Mouse (Mus musculus) embryonic facial prominence, embryonic 10.5 days (tissue): Measurements from ENCODE around the gene Cldn9. TPM values are rescaled to one million over a fixed set of nuclear protein-coding genes. Genes with fewer than 3 reads are reported as not detected.

Experiments
- DNase-seq: peaks from one replicate; pipeline ENCODE4 v3.0.0-alpha.2; 2017; ENCODE audit warnings: low spot score
- H3K27ac ChIP-seq: fragments of 300-500 bp; sonication (generic); replicated peaks from 2 replicates; pipeline ENCODE4 v1.5.1; 2016; ENCODE audit warnings: mild to moderate bottlenecking
- H3K27me3 ChIP-seq: fragments of 300-500 bp; sonication (generic); replicated peaks from 2 replicates; pipeline ENCODE4 v1.6.1; 2016; ENCODE audit warnings: low read depth, mild to moderate bottlenecking; ENCODE audit not compliant: poor library complexity, severe bottlenecking
- H3K36me3 ChIP-seq: fragments of 300-500 bp; sonication (generic); replicated peaks from 2 replicates; pipeline ENCODE4 v1.6.1; 2016; ENCODE audit warnings: mild to moderate bottlenecking, moderate library complexity
- H3K4me1 ChIP-seq: fragments of 300-500 bp; sonication (generic); 2 replicates; pipeline ENCODE4 v1.6.1; 2016
- H3K4me3 ChIP-seq: fragments of 300-500 bp; sonication (generic); 2 replicates; pipeline ENCODE4 v1.5.1; 2016; ENCODE audit warnings: mild to moderate bottlenecking, moderate library complexity
- H3K9me3 ChIP-seq: fragments of 300-500 bp; sonication (generic); 2 replicates; pipeline ENCODE4 v1.6.1; 2016; ENCODE audit warnings: mild to moderate bottlenecking
- WGBS: fragments of 180-500 bp; shearing (Covaris S2); methylation state at CpG from one replicate; pipeline ENCODE4 v1.1.7; 2016; 5-methylcytosine and 5-hydroxymethylcytosine counted together
- polyA plus RNA-seq: library from polyadenylated mRNA; unstranded; fragments of >200 nt; fragmentation: Nextera tagmentation; extraction: Ambion mirVana; gene quantifications from 2 replicates; pipeline ENCODE4 v1.2.1, GENCODE M21; 2016

The Cldn9 gene
- polyA plus RNA-seq: 10.5 and 13.5 TPM in 2 replicates

DNA sequence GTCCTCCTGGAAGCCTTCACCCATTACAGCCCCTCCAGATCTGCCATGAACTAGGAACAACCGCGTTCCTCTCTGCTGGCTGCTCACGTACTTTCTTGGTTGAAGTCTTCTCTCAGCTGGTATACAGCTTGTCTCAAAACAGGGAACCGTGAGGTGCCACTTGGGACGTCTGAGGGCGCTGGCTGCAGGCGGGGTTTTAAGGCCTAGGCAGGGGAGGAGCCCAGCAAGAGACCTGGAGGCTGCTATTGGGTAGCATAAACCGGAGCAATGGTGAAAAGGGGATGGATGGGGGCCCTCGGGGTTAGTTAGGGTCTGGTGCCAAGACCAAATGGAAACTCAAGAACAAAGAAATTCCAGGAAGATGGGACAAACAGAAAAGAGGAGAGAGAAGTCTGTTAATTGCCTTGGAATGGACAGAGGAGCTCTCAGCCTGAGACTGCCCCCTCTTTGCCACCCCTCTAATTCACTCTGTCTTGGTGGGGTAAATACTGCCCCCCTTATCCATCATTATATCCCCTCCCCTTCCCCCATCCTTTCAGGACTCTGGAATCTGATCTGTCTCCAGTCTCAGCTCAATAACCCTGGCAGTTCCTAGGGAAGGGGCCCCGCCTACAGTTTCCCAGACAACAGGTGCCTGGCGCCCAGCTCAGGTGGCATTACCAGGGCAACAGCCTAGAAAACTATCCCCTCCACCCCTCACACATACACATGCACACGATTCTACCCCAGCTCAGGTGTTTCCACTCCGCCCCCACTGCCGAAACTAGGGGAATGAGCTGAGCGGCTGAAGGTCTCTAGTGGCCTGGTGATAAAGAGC is at the start of gene Cldn9:
Gene Cldn9, minus strand, starts transcription at position 171 of the 817 bp plus-strand sequence.
- Histone ChIP-seq H3K36me3 (no peaks in the 10 kb centered on the region), H3K27ac (peak within 1 kb of the TSS; percentile 63), H3K4me3 (peak within 1 kb of the TSS; percentile 51), H3K4me1 (peaks cover 44% of the 10 kb centered on the region), H3K9me3 (no peaks in the 10 kb centered on the region), H3K27me3 (peaks cover 66% of the 10 kb centered on the region)
- DNase-seq: peak; percentile 55
- WGBS: 10% methylated on average over 15 of the region's 15 CpGs

DNA sequence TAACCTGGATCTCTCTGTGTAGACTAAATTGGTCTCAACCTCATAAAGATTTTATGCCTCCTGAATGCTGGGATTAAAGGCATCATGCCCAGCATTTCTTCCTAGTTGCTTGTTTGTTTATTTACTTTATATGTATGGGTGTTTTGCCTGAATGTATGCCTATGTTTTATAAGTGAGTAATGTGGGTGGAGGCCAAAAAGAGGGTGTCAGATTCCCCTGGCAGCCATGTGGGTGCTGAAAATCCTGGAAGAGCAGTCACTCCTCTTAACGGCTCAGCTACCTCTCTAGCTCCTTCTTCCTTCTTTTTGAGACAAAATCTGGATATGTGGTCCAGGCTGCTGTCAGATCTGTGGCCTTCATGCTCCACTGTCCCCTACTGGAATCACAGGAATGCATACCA is 46.6 kb upstream of the Cldn9 start:
- H3K4me1 ChIP-seq: peaks cover 21% of the 10 kb centered on the region
- no peak overlapping the region for H3K27ac ChIP-seq
- DNase-seq: no peak
- H3K36me3 ChIP-seq: peaks cover 30% of the 10 kb centered on the region
- WGBS: 63% methylated on average over 1 of the region's 1 CpGs
- no peaks in the 10 kb centered on the region for H3K9me3 ChIP-seq
- no peak overlapping the region for H3K4me3 ChIP-seq
- H3K27me3 ChIP-seq: no peaks in the 10 kb centered on the region

DNA sequence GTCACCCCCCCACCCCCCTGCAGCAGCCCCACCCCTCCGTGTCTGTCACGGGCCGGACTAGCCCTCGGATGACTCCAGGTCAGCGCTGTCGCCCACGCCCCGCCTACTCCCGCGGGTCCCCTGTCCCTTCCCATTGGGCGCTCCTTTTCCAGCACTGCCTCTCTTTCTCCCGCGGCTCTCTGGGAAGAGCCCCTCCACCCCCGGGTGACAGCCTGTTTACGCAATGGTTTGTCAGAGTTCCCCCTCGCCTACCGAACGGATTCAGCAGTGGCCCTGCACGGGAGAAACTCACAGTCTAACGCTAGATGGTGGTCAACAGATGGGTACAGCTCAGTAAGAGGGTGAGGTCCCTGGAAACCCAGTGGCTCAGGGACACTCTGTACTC is 42.9 kb upstream of the Cldn9 start:
- under 1% methylated on average over 20 of the region's 20 CpGs for WGBS
- peak overlapping the region; percentile 89 for H3K4me3 ChIP-seq
- peaks cover 4% of the 10 kb centered on the region; the same call in 1 of the 2 replicates for H3K27me3 ChIP-seq
- H3K9me3 ChIP-seq: no peaks in the 10 kb centered on the region
- peak overlapping the region; percentile 94 for H3K27ac ChIP-seq
- DNase-seq: peak; percentile 89
- H3K36me3 ChIP-seq: no peaks in the 10 kb centered on the region
- peaks cover 23% of the 10 kb centered on the region for H3K4me1 ChIP-seq

DNA sequence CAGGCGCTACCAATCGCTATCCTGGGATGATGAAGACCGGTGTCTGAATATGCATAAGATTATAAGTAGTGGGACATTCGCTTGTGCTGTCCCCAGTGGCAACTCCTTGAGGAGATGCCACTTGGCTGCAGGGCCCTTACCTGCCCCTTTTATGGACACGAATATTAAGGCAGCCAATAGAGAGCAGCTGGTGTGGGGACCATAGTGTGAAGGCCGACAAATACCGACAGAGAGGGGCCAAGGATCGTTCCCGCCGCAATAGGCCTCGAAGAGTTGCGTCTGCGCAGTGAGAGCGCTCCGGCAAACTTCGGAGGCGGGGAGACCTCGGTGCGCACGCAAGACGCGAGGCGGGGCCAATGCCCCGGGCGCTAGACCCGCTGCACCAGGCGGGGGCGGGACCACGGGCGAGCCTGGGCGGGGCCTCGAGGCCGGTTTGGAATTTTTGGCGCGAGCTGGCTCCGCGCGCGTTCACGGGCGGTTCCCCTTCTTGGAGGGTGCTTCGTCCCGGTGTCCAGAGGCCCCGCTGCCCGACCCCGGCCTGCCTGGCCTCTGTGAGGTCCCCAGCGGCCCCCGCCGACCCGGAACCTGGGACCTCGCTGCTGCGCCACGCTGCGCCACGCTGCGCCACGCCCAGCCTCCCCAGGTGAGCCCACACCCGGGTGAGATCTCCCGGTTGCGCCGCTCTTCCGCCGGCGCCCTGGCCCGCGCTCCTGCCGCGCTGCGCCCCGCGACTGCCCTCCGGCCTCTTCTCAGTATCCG is 42.4 kb upstream of the Cldn9 start, which contains the start of gene Pkmyt1:
Gene Pkmyt1, plus strand, starts transcription at position 338 of the 759 bp plus-strand sequence.
- H3K27me3 ChIP-seq: peaks cover 9% of the 10 kb centered on the region
- peaks cover 23% of the 10 kb centered on the region for H3K4me1 ChIP-seq
- peak within 1 kb of the TSS; percentile 89 for H3K4me3 ChIP-seq
- no peaks in the 10 kb centered on the region for H3K36me3 ChIP-seq
- H3K27ac ChIP-seq: peak within 1 kb of the TSS; percentile 94
- WGBS: 2% methylated on average over 73 of the region's 73 CpGs
- peak; percentile 97 for DNase-seq
- no peaks in the 10 kb centered on the region for H3K9me3 ChIP-seq

DNA sequence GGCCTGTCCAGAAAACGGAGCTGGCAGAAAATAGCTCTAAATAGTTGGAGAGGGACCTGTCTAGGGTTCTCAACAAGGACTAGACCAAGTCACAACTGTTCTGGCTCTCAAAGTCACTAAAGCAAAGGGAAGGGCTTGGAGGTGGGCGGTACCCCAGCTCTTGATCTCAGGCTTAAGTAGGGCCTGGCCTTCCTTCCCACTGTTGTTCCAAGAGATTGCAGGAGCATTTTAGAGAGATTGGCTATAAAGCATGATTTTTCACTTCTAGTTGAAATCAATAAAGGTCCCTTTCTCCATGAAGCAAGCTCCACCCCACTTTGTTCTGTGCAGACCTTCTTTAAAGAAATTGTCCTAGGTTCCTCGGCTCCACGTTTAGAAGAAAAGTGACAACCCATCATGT is 41.7 kb upstream of the Cldn9 start:
- Histone ChIP-seq H3K36me3 (no peaks in the 10 kb centered on the region), H3K27ac (peak overlapping the region; percentile 94), H3K27me3 (peaks cover 16% of the 10 kb centered on the region), H3K4me3 (peak overlapping the region; percentile 89), H3K4me1 (peaks cover 23% of the 10 kb centered on the region), H3K9me3 (no peaks in the 10 kb centered on the region)
- 64% methylated on average over 4 of the region's 4 CpGs for WGBS
- DNase-seq: no peak

DNA sequence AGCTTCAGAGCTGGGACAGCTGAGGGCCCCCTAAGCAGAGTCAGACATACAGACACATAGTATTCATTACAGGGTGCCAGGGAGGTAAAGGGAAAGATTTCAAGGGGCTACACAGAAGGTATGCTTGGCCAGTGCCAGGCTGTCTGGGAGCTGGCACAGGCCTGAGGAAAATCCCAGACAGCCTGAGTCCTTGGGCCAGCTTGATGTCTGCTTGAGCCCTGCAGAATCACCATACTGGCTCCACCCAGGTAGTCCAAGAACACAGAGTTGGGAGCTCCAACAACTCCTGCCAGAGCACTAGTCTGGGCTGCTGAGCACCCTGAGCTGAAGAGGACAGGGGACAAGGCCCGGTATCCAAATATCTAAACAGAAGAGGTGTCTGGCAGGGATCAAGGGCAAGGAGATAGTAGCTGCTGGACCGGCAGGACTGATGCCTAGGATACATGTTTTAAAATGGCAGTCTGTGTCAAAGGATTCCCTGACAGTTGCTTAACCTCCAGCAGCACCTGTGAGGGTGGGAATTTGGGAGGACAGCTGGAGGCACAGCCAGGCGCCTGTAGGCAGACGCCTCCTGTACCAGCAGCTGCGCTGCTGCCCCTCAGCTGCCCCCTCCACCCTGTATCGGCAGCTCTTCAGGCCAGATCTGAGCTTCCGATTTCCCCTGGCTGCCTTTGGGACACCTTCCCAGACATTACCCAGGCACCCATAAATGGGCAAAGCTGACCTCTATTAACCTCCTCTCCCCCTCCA is 38.7 kb upstream of the Cldn9 start, which contains the start of gene 1520401A03Rik:
Gene 1520401A03Rik, minus strand, starts transcription at position 408 of the 750 bp plus-strand sequence.
- peaks cover 22% of the 10 kb centered on the region for H3K4me1 ChIP-seq
- 70% methylated on average over 7 of the region's 7 CpGs for WGBS
- no peaks in the 10 kb centered on the region for H3K36me3 ChIP-seq
- H3K27ac ChIP-seq: no peak within 1 kb of the TSS
- H3K4me3 ChIP-seq: no peak within 1 kb of the TSS
- H3K27me3 ChIP-seq: peaks cover 26% of the 10 kb centered on the region
- no peaks in the 10 kb centered on the region for H3K9me3 ChIP-seq
- DNase-seq: no peak

DNA sequence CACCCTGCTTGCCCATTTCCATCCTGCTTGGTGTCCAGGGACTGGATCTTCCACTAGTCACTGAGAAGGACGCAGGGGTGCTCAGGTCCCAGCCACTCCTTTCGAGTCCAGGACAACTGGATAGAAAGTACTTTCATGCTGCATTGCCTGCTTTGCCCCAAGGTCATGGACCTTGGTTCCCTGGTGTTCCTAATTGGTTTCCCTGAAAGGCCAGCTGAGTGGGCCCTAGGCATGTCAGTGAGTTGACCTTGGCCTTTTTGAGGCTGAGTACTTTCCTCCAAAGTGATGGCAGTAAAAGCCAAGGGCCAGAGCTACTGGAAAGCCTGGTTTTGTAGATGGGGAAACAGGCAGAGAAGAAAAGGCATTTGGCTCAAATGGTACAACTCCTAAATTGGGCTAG is 38.1 kb upstream of the Cldn9 start:
- peaks cover 26% of the 10 kb centered on the region for H3K27me3 ChIP-seq
- H3K9me3 ChIP-seq: no peaks in the 10 kb centered on the region
- no peak for DNase-seq
- no peak overlapping the region for H3K4me3 ChIP-seq
- 82% methylated on average over 2 of the region's 2 CpGs for WGBS
- no peak overlapping the region for H3K27ac ChIP-seq
- H3K4me1 ChIP-seq: peaks cover 15% of the 10 kb centered on the region
- H3K36me3 ChIP-seq: no peaks in the 10 kb centered on the region

DNA sequence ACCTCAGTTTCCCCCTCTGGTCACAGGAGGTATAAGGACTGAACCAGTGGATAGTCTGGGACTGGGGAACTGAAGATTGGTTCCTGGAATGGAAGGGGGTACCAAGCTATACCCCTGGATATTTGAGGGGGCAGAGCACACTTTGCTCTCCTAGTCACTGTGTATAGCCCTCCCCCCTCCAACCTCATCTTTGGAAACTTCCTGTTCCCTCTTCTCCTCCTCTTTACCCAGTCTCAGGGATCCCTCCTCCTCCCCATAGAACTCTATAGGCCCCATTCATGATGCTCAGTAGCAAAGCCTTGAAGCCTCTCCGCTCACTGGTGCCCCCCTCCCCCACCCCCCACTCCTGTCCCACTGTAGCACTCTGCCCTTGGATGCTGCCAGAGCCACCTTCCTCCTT is 35.6 kb upstream of the Cldn9 start:
- Histone ChIP-seq H3K9me3 (no peaks in the 10 kb centered on the region), H3K27ac (no peak overlapping the region), H3K4me3 (no peak overlapping the region), H3K4me1 (peaks cover 4% of the 10 kb centered on the region), H3K27me3 (peaks cover 26% of the 10 kb centered on the region), H3K36me3 (no peaks in the 10 kb centered on the region)
- WGBS: 11% methylated on average over 1 of the region's 1 CpGs
- no peak for DNase-seq

DNA sequence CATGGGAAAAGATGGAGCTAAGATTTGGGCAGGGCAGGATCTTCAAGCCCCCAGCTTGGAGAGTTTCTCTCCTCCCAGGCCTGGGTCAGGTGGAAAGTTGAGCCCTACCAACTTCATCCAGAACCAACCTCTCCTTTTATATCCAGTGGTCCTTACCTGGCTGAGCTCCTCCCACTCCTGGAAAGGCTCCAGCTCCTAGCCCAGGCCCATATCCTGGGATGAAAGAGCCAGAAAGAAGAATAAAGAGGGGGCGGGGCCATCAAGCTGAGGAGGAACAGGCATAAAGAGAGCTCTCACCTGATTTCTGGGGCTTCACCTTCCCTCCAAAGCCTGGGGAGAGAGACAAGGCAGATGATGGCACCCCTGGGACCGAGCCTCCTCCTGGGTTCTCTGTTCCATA is 33.2 kb upstream of the Cldn9 start:
- DNase-seq: no peak
- H3K36me3 ChIP-seq: no peaks in the 10 kb centered on the region
- no peak overlapping the region for H3K27ac ChIP-seq
- WGBS: 67% methylated on average over 2 of the region's 2 CpGs
- no peak overlapping the region for H3K4me3 ChIP-seq
- peaks cover 4% of the 10 kb centered on the region for H3K4me1 ChIP-seq
- peaks cover 26% of the 10 kb centered on the region for H3K27me3 ChIP-seq
- no peaks in the 10 kb centered on the region for H3K9me3 ChIP-seq

DNA sequence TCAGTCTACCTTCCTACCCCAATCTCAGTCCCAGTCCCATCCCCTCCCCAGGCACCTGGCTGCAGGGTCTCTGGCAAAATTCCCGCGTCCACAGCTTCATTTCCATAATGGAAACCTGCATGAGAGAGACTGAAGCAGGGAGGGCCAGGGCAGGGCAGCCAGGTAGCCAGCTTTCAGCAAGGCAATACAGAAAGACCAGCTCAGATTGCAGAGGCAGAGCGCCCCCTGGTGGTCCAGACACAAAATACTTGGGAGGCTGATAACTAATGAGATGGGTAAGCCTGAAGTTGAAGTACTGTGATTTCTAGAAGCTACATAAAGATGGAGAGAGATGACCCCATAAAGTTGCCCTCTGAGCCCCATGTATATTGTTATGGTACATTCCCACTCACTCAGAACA is 22.4 kb upstream of the Cldn9 start:
- Histone ChIP-seq H3K36me3 (no peaks in the 10 kb centered on the region), H3K27ac (no peak overlapping the region), H3K27me3 (peaks cover 23% of the 10 kb centered on the region), H3K9me3 (no peaks in the 10 kb centered on the region), H3K4me3 (no peak overlapping the region), H3K4me1 (peaks cover 14% of the 10 kb centered on the region)
- DNase-seq: peak; percentile 86
- WGBS: 0% methylated on average over 3 of the region's 3 CpGs

DNA sequence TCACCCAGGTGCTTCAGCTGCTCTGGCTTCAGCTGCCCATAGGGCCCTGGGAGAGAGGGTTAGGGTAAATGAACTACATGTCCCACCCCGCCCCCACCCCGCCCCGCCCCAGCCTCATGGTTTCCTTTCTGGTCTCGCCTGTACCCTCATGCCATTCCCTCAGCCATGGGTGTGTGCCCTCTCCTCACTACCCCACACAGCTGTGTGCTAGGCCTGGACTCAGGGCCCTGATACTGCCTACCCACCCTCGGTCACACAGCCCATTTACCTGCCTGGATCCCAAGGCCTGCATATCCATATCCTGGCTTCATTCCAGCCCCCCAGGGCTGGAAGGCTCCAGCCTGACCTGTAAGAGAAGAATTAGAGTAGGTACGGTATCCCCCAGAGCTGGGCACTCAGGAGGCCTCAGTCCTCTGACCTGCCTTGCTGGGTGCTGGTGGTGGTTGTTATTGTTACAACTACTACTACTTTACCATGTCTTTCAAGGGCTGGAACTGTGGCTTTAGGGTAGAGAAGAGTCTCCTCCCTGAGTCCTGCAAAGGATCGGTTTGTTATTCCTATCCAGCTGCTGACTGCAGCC is 21.8 kb upstream of the Cldn9 start:
- no peak for DNase-seq
- H3K27ac ChIP-seq: no peak overlapping the region
- H3K9me3 ChIP-seq: no peaks in the 10 kb centered on the region
- peaks cover 27% of the 10 kb centered on the region for H3K27me3 ChIP-seq
- WGBS: 80% methylated on average over 7 of the region's 7 CpGs
- H3K36me3 ChIP-seq: no peaks in the 10 kb centered on the region
- no peak overlapping the region for H3K4me3 ChIP-seq
- peaks cover 14% of the 10 kb centered on the region for H3K4me1 ChIP-seq

DNA sequence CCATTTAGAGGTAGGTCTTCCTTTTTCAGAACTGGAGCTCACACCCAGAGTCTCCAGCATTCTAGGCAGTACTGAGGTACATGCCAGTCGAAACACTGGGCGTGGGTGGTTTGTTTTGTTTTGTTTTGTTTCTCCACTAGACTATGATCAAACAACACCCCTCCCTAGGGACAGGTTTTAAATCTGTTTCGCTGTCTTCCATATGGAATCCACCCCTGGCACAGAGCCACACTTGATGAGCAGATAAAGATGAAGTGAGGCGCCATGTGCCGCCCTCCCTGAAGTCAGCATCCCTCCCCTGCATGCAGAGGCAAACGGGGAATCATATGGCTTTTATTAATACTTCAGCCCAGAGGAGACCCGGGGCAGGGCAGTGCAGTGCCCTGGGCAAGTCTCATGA is 20.9 kb upstream of the Cldn9 start:
- peak; percentile 28 for DNase-seq

More for the DNA sequence above, 20.9 kb upstream of the Cldn9 start:
- H3K4me1 ChIP-seq: peaks cover 20% of the 10 kb centered on the region
- no peak overlapping the region for H3K27ac ChIP-seq
- peaks cover 28% of the 10 kb centered on the region for H3K27me3 ChIP-seq
- 53% methylated on average over 7 of the region's 7 CpGs for WGBS
- no peaks in the 10 kb centered on the region for H3K36me3 ChIP-seq
- H3K9me3 ChIP-seq: no peaks in the 10 kb centered on the region
- no peak overlapping the region for H3K4me3 ChIP-seq
